Mouse (Mus musculus) spleen, postnatal 36 days (tissue): ENCODE data around the gene Trim33.
A peak's percentile ranks its signal among the peaks of the same experiment; 100 is the strongest.

ENCODE experiments used
- DNase-seq, 2 experiments: peaks; one replicate each; pipeline ENCODE4 v3.0.0; 2022; ENCODE audit warnings: low spot score in 2 of 2, mixed read lengths in 1 of 2

Trim33 gene

DNA sequence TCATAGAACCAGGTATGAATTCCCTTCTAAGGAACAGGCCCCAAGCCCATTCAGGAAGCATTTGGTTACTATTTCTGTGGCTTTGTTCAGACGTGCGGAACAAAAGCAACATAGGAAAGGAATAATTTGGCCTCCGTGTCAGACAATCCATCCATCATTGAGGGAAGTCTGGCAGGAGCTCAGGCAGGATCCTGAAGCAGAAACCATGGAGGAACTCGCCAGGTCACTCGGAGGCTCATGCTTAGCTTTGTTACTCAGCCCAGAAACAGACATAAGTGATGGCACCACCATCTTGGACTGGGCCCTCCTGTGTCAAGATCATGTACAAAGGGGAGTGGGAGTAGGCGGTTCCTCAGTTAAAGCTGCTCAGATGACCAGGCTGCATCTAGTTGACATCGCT lies 82.1 kb downstream of the Trim33 start:
- DNase-seq, result no peak

DNA sequence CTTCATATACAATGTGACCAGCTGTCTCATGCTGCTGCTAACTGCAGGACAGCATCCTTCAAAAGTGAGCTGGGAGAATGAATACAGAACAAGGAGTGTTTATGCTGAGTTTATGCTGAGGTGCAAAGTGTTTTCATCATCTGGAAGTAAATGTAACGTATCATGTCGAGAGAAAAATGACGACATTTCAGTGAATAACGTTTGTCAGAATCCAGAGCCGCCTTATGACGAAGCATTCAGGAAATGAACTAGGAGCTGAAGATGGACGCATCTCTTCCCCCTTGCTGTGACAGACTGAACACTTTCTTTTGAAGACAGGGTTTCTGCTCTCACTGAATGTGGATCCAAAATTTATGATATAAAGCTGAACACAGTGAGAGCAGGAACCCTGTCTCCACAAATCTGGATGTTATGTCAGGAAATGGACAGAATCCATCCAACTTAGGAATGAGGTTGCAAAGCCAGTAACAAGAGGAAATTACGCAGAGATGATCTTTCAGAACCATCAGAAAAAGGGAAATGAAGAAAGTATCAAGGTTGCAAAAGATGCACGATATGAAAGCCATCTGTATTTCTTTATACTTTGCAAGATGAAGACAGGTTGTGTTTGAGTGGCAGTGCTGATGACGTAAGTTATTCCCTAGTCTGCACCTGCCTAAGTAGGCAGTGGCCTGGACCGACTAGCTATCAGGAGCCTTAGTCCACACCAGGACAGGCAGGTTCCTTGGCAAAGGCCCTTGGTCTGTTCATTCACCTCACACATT lies 85.3 kb downstream of the Trim33 start:
- DNase-seq, result no peak

GRCm38 (mm10) chr3:103367176-103367970 lies 88.3 kb downstream of the Trim33 start:
- no peak for DNase-seq

DNA sequence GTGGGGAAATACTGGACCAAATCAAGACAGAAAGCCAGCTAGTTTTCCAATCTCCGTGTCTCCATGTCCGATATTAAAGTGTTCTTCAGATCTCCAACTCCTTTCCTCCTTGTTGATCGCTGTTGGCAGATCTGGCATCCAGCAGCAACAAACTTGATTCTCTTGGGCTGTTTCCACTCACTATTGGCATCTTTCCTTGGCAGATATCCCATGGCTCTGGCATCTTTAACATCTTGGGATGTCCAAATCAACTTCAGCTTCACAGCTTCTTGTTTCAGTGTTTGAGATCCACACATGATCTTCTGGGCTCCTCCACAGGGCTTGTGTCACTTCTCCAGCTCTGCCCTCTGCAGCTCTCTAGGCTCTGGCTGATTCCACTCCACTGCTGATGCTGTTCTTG lies 89.6 kb downstream of the Trim33 start:
- no peak for DNase-seq

- peak; percentile 60 to 67 for DNase-seq
Measured at GRCm38 (mm10) chr3:103374028-103374427, 94.9 kb downstream of the Trim33 start.

DNA sequence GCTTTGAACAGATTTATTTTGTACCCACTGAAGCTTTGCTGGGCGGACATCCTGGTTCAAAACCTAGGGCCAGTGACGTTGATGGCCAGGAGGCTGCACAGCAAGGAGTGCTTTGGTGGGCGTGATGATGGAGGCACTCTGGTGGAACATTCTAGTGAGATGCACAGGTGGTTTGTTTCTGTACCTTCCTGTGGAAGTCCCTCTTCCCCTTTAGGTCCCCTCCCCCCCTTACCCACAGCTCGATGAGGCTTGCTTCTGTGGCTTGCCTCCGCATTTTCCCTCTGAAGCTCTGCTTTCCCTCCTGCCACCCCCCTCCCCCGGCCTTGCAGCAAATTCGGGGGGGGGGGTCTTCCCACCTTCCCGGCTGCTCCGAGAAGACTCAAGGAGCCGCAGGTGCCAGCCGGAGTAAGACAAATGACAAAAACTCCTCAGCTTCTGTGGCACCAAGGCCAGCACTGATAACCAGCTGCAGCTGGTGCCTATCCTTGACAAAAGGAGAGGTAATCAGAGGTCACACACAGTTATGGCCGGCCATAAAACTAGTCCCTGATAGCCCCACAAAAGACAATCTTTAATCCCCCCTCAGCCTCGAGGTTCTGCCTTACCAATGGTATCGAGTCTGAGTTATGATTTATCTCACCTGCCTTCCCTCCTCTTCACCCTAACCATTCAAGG lies 96.2 kb downstream of the Trim33 start:
- DNase-seq, result peak; percentile 66 to 70

- peak; percentile 85 to 87 for DNase-seq
Measured at GRCm38 (mm10) chr3:103378018-103378417, 98.9 kb downstream of the Trim33 start.

GRCm38 (mm10) chr3:103379371-103379770 lies 100.3 kb downstream of the Trim33 start:
- no peak for DNase-seq

- DNase-seq, result no peak
Measured at GRCm38 (mm10) chr3:103380814-103381213, 101.7 kb downstream of the Trim33 start.

- DNase-seq, result no peak
Measured at GRCm38 (mm10) chr3:103381441-103381840, 102.3 kb downstream of the Trim33 start.

DNA sequence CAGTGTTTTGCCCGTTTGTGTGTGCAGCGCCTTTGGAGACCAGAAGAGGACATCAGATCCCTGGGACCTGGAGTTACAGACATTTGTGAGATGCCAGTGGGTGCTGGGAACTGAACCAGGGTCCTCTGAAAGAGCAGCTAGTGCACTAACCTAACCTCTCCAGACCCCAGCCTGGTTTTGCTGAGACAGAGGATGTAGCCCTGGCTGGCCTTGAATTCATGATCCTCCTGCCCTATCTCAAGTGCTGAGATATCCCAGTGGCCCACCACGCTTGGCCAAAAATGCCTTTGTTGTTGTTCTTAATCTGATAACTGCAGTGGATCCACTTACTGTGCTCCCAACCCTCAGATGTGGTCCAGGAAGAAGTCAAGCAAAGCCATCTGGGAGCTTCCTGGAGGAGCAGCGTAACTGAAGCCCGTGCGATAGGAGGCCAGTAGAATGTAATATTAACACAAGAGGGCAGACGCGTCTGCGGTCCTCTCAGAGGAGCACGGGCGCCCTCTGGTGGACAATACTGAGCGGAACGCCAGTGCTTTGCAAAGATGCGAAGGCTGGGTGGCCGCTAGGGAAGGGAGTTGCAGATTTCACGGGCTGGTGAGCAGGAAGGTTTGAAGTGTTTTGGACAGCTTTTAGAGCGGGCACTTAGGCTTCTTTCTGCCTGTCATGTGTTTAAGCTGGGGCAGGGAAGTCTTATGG lies 103.9 kb downstream of the Trim33 start:
- peak; percentile 85 to 90 for DNase-seq

GRCm38 (mm10) chr3:103384486-103384885 lies 105.4 kb downstream of the Trim33 start:
- DNase-seq, result no peak

- DNase-seq, result peak; percentile 40 to 43
Measured at GRCm38 (mm10) chr3:103384949-103385348, 105.9 kb downstream of the Trim33 start.

DNA sequence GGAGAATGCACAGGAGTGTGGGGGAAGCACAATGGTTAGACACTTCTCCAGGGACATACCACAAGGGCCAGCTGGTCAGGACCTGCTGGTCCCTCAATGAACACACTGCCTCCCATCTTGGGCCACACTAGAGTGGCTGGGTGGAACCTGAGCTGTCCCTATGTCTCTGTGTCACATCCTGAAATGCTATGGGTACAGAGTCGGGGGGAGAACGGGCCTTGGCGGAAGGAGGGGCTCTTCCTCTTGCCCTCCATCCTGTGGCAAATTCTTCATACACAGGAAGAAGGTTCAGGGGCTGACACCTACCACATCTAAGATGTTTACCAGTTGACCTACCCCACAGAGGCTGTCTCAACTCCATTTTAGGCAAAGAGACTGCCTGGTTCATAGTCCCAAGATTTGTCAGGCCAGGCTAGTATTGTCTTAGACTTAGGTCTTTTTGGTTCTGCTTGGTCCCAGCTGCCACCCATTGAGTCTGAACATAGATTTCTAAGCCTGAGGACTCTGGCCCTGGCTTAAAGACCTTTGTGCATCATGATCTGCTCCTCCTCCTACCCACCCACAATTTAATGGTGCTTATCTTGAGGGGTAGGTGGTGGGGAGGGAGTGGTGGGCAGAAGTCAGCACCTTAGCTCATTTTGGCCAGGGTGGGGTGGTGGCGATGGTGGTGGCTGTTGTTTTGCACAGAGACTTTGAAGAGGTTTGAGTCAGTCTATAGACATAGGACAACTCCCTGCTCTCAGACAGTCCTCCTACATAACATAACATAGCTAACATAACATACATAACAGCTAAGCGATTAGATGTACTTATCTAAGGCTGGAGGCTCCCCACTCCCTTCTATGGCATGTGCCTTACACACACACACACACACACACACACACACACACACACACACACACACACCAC lies 106.5 kb downstream of the Trim33 start:
- peak; percentile 47 to 56 for DNase-seq

- DNase-seq, result peak; percentile 66 to 67
Measured at GRCm38 (mm10) chr3:103386292-103387031, 107.4 kb downstream of the Trim33 start.

DNA sequence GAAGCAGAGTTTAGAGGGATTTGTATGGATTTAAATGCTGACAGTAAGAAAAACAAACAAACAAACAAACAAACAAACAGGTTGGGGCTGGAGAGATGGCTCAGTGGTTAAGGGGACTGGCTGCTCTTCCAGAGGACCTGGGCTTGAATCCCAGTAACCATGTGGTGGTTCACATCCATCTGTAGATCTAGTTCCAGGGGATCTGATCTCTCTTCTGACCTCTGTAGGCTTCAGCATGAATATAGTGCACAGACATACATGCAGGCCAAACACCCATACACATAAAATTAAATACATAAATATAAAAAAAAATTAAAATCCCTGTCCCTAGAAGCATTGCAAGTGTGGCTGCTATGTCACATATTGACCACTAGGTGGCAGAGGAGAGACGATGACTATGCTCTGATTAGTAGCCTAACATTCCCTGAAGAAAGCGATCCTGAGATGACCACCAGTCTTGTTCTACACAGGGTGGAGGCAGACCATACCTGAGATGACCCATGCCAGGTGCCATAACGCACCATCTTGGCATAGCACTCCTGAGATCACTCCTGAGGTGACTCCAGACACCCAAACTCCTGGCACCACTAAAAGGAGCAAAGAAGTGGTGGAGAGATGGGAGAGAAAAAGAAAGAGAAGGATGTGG lies 113.6 kb downstream of the Trim33 start:
- no peak for DNase-seq

DNA sequence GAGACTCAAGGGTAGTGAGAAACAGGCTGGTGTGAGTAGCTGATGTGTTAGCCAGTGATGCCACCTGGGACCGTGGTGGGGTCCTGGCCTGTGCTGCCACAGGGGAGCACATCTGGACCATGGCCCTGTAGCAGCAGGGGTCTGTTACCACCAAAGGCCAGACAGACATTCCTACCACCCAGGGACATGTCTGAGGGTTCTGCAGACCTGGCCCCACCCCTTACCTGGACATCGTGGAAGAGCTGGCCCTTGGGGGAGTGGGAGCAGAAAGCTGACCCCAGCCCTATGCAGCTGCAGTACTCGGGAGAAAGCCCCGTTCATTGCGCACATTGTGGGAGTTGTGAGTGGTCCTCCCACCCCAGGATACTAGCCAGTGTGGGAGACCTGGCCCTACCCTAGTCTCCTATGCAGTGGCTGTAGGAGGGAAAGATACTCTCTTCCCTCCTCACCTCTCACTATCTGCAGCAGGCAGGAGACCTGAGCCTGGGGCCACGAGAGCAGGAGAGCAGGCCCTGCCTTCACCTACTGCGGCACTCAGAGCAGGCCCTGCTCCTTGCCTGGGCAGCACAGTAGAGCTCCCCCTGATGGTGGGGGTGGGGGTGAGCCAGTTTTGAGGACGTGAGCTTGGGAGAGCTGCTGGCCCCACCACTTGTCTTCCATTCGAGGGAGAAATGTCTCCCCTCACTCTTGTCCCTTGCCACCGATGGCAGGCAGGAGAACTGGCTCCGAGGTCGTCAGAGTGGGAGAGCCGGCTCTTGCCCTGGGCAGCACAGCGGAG lies 114.4 kb downstream of the Trim33 start:
- DNase-seq, result no peak

DNA sequence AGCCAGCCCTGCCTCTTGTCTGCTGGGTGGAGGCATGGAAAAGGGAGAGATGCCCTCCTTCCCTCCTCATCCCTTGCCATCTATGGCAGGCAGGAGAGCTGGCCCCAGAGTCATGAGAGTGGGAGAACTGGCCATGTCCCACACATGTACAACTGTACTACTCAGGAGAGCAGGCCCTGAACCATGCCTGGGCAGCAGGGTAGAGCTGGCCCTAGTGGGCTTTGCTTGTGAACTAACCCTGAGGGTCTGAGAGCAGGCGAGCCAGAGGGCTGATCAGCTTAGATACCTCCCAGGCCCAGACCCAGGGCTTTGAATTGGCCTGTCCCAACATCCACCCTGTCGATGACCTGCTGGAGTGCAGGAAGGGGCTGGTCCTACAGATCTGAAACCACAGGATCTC lies 115.0 kb downstream of the Trim33 start:
- DNase-seq, result no peak

- DNase-seq, result peak; percentile 41 to 55
Measured at GRCm38 (mm10) chr3:103397523-103397922, 118.4 kb downstream of the Trim33 start.
